Mouse (Mus musculus) lung, postnatal 36 days (tissue): ENCODE measurements around the gene Zfp507.
A peak's percentile ranks its signal among the peaks of the same experiment; 100 is the strongest.

Experiments used
- DNase-seq: peaks from one replicate; pipeline ENCODE4 v3.0.0; 2022; ENCODE audit warnings: mixed read lengths

Gene Zfp507

DNA sequence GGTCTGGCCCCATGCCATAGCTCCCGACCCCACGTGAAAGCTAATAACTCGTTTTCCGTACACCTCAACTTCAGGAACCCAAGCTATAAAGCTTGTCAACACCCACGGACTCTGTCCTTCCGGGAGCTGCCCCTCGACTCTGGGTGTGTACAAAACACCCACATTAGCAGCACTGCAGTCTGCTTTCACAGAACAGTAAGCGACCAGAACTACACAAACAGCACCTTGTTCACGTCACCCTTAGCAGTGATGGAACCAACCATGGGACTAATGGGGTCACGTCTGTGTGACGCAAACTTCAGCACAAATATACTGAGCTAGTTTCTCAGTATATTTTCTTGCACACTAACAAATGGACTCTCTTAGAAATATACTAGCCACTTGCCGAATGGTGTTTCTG is 28.7 kb downstream of the Zfp507 start:
- no peak for DNase-seq

DNA sequence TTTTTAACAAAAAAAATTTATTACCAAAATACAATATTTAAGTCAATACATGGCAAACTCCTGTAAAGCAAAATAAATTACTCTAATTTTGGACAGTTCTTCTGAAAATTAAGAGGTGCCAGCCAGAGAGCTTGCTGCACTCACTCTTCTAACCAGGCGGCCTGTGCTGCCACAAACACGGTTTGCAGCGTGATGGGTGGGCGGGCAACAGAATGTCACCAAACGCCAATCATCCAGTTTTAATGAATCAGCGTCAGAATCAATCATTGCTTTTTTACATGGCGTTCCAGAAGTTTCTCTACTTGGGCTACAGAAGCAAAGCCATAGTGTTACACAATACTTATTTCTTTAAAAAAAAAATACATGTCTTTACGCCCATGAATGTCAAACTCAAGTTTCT is 30.5 kb downstream of the Zfp507 start:
- no peak for DNase-seq

DNA sequence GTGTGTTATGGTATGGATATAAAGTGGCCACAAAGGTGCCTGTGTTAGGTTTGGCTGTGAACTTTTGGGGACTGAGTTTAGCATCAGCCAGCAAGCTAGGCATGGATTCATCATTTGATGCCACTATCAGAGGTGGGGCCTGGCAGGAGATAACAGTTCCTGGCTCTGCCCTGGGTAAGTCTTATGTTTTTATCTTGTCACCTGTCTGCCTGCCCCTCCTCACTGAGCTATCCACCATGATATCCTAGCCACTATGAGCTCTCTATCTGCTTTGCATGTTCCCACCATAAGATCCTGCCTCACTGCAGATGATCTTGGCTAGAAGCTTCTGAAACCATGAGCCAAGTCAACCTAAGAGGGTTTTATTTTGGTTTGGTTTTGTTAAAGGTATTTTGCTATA is 31.7 kb downstream of the Zfp507 start:
- DNase-seq: no peak

DNA sequence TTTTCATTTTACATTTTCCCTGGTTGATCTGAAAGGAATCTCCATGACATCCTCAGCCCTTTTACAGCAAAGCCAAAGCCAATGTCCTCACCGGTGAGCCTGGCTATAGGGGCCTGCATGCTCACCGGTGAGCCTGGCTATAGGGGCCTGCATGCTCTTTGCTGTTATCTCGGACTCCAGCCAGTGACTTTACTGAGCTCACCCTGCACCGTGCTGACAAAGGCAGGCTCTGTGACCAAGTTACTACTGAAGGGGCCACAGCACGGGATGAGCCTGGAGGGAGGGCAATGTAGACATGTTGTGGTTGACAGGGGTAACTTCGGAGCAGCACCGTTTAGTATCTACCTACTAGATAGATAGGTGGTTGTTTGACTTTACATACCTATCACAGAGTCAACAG is 32.7 kb downstream of the Zfp507 start:
- DNase-seq: no peak

DNA sequence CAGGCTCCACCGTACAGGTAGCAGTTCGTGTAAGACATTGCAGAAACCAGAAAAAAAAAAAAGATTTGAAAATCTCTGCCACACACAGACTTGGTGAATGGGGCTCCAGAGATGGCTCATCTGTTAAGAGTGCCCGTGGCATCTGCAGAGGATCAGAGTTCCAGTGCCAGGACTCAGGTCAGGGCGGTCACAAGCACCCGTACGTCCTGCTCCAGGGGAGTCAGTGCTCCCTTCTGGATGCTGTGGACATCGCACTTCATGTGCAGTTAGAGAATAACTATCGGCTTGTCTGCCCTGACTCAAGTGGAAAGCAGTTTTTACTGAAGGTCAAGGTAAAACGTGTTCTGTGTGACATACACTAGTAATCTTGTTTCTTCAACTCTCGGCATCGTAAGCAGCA is 38.3 kb downstream of the Zfp507 start:
- no peak for DNase-seq

DNA sequence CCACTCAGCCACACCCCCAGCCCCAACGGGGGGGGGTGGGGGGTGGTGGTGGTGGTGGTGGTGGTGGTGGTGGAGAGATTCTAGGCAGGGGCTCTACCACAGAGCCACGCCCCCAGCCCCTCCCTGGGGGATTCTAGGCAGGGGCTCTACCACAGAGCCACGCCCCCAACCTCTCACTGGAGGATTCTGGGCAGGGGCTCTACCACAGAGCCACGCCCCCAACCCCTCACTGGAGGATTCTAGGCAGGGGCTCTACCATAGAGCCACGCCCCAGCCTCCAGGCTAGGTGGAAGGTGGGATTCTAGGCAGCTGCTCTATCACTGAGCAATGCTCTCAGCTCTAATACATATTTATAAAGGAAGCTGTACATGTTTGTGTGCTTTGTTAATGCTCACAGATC is 41.0 kb downstream of the Zfp507 start:
- no peak for DNase-seq

DNA sequence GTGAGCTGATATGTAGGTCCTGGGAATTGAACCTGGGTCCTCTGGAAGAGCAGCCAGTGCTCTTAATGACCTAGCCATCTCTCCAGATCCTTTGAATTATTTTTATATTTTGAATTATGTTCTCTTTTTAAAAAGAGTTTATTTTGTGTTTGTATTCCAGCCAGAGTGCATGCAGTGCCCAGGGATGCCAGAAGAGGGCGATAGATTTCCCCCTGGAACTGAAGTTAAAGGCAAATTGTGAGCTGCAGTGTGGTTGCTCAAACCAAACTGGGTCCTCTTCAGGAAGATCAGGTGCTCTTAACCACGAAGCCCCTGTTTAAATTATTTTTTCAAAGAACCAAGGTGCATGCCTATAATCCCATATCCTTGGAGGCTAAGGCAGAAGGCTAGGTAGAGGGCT is 43.2 kb downstream of the Zfp507 start:
- DNase-seq: no peak

DNA sequence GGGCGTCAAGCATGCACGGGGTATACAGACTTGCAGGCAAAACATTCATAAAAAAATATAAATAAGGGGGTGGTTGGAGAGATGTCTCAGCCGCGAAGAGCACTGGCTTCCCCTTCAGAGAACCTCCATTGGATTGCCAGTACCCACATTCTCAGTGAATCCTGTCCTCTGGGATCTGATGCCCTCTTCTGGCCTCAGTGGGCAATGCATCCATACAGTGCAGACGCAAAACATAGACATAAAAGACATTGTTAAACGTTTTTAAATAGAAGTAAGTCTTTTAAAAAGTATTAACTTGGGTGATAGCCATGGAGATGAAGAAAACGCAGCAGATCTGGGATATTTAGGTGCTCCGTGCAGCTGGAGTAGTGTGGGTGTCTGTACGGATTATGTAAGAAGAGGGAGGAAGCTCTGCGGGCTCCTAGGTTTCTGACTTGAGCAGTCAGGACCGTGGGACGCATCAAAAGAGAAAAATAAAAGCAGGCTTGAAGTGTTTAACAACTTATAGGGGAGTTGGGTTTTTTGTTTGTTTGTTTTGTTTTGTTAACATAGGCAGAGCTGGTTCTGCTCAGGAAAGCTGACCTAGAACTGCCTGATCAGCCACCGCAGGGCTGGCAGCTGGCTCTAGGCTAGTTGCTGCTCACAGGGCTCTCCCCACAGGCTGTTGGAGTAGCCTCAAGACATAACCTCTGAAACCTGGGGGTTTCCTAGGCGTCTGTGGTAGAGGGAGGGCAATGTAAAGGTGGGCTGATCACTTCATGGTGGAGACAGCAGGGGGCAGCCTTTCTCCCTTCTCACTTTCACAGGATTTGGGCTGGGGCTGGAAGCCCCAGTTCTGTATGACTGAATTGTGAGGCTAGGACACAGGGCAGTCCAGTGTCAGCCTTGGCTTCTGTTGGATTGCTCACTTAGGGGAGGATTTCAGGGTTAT is 46.0 kb downstream of the Zfp507 start:
- DNase-seq: peak; percentile 28

DNA sequence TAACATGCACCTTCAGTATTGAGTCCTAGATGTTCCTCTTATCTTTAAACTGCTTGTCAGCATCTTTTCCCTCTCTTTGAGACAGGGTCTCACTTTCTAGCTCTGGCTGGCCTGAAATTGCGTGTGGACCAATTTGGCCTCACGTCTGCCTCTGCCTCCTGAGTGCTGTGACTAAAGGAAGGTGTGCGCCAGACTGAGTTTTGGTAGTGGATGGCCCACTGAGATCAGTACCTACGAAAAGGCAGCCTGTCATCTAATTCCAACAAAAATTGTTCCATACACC is 48.0 kb downstream of the Zfp507 start:
- no peak for DNase-seq

DNA sequence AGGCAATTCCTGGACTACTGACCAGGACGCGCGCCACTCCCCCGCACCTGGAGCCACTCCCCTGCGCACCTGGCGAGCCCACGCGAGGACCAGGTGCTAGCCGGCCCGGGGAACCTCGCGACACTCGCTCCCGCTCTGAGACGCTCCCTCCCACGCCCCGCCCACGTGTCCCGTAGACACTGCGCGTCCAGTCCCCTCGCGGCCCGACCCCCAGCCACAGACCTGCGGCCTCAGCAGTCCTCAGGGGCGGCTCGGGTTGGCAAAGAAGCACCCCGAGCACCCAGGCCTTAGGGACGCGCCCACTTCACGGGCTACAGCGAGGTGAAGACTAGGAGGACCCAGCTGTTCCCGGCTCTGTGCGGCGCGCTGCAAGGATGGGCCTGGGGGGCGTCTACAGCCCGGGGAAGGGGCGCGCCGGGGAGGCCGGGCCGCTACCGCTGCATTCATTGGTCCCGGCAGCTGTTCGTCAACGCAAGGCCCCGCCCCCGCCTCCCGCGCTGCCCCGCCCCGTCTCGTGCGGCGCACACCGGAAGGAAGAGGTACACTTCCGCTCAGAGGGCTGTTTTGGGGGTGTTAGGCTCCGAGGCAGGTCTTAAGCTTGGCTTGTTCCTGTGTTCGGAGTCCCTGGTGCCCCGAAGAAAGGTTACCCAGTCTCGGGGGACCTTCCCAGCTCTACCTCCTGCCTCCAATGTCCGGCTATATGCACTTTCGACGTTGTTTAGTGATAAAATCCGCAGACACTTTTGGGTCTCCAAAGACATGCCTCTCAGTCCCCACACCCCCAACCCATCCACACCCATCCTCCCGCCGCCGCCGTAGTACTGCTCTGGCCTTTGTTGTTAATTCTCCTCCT is 48.5 kb downstream of the Zfp507 start, which contains the start of gene Dpy19l3:
Dpy19l3 (minus strand) TSS at position 422 of the 853 bp plus-strand sequence.
- peak; percentile 86 for DNase-seq

DNA sequence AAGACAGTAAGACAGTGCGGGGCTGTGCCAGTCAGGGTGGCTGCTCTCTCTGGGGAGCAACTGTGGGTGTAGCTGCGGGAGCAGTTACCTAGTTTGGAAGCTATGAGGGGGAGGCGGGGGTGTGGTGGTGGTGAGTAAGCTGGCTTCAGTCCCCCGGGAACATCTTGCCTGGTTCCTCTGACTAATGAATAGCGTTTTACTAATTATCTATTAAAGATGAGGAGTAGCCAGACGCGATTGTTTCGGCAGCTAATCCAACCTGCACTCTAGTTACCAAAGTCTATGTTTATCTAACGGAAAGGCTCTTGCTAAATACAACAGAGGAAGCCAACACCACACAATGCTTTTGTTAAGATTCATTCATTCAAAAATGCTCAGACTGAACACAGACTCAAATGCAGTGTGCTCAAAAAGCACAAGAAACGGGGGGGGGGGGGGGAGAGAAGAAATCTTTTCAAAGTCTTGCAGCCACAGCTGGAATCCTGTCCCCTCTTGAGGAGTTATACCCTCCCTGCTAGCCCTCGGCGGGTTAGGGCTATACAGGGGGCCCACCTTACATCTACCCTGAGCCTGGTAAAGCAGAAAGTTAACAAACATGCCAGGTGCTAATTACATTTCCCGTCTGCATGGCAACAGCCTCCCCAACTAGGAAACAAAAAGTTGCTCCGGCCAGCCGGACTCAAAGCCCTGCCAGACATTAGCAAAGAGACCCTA is 49.3 kb downstream of the Zfp507 start:
- DNase-seq: peak; percentile 7

DNA sequence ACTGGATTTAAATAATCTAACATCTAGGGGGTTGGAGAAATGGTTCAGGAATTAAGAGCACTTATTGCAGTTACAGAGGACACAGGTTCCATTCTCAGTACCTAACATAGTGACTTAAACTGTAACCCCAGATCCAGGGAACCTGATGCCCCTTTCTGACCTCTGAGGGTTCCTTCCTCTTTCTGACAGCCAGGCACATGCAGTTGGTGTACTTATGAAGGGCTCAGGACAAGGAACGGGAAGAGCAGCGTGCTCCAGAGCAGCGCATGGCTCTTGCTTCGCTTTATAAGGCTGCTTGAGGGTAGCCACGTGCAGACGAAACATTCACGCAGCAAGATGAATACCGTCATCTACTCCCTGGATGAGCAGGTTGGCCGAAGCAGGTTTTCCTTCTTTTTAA is 51.9 kb downstream of the Zfp507 start:
- no peak for DNase-seq

DNA sequence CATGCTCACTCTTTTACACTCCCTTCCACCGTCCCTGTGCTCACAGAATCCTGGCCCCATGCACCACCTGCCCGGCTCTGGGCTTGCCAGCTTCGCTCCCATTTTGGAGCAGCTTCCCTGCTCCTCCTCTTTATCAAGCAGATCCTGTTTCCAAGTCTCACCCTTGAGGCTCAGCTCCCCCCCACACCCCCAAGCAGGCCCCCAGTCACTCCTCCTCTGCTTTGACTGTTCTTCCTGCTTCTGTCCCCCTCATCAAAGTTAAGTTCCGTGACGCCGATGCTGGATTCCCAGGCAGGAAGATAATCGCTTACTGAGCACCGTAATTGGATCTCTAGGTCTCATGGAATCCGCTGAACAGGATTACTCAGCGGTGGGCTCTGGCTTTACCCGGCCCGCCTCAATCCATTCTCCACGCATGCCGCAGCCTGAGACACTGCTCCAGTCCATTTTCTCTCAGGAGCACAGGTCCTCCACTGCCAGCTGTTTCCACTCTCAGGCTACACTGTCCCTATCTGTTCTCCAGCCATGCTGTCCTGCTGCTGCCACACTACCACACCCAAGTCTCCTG is 55.3 kb downstream of the Zfp507 start:
- no peak for DNase-seq

DNA sequence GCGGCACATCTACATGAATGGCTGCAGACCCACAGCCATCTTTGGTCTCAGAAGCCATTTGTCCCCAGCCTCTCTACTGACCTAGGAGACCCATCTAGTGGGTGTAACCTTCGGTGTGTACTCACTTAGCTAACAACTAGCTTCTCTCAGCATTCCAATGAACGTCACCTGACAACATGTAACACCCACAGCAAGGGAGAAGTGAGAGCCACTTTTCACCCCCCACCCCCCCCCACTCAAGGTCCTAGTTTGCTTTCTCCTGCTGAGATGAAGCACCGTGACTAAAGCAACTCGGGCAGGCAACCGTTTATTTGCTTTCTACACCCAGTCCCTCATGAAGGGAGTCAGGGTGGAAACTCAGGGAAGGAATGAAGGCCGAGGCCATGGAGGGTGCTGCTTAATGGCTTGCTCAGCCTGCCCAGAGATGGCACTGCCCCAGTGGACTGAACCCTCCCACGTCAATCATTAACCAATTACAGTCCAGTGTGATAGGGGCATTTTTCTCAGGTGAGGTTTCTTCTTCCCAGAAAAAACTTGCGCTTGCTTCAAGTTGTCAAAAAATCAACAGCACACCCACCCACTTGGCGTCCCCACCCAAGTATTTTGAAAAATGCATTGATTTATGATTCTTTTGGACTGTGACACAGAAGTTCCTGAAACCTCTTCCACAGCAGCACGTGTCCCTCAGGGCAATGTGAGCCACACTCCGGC is 56.0 kb downstream of the Zfp507 start:
- no peak for DNase-seq

DNA sequence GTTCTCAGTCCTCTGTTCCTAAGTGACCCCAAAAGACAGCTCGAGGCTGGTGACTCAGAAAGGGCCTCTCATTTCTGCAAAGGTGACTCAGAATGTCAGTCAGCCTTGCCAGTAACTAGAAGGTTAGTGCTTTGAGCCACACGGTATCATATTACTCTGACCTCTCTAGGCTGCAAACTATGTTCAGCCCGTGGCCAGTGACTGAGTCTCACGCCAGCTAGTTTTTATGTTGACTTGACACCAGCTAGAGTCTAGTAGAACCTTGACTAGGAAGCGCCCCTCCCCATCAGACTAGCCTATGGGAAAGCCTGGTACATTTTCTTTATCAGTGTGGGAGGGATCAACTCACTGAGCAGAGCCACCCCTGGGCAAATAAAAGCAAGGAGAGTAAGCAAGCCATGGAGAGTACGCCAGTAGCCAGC is 57.5 kb downstream of the Zfp507 start:
- no peak for DNase-seq

DNA sequence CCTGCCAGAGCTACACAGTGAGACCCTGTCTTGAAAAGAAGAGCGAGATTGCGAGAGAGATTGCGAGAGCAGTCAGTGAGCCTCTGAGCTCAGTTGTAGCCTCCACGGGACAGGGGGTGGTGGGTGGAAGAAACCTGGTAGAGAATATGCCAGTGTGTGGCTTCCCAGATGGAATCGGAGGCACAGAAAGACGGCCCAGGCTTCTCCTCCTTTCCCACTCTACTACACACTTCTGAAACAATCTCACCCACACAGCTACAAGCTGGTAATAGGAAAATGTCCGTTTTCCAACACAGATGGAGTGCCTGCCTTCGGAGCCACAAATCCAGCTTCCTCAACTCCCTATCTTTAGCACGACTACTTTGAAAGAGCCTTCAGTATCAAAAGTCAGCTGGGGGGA is 58.0 kb downstream of the Zfp507 start:
- DNase-seq: no peak

DNA sequence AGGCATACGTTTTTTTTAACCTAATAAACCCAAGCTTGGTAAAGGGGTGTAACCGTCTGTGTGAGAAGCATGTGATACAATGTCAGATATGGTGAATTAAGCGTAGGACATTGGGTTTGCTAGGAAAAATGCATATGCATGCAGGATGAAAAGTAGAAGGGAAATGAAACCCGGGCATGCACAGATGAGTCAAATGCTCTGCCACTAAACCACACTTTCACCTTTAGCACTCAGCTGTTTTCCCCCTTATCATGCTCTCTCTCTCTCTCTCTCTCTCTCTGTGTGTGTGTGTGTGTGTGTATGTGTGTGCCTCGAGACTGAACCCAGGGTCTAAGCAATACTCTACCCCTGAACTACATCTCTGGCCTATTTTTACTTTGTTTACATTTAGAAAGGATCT is 60.5 kb downstream of the Zfp507 start:
- no peak for DNase-seq

DNA sequence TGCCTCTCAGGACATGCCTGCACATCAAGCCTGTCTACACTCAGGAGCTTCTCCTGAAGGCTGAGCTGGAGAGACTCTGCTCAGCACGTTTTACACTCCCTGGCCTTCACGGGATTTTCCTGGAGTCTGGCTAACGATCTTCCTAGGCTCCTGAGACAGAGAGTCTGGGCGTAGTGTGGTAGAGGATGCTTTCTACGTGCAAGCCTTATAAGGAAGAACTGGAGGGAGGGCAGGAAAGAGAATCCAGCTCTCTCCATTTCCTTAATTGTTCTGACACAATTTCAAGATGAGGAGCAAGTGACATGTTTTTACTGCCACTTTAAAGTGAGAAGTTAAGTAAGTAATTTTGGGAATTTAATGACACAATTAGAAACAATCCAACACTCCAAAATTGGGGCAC is 60.9 kb downstream of the Zfp507 start:
- DNase-seq: no peak

DNA sequence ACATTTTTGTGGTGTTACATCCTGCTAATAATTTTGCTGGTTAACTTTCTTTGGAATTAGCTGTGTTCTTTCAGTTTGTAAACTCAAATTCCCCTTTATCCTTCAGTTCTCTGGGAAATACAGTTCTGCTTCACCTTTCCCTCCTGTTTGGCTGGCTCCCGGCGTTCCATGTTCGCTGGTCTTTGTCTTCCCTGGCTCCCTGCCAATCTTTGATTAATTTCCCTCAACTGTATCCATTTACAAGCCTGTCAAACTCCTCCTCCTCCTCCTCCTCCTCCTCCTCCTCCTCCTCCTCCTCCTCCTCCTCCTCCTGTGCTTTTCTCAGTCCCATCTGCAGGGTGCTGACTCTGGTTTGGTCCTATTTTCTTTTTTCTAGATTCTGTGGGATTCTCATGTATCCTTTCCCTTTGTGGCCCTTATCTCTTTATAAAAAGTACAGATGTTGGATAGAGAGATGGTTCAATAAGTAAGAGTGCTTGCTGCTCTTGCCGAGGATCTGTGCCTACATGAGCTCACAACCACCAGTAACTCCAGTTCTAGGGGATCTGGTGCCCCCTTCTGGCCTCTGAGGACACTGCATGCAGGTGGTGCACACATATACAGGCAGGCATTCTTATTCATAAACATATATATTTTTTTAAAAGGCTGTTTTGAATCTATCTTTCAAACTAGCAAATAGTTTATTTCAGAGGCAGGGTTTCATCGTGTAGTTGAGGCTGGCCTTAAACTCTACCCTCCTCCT is 62.1 kb downstream of the Zfp507 start:
- DNase-seq: peak; percentile 76

DNA sequence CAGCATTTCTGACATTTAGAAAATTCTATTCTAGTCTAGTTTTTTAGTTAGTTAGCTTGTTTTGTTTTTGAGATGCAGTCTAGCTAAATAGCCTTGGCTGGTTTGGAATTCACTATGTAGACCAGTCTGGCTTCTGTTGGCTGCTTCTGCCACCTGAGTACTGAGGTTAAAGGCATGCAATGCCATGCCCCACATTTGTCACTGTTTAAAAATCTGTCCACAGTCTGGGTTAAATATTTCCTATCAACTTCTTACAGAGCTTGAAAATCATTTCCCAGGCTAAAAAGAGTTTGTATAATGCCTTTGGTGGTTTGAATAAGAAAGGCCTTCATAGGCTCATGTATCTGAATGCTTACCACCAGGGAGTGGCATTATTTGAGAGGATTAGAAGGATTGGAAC is 63.9 kb downstream of the Zfp507 start:
- no peak for DNase-seq

DNA sequence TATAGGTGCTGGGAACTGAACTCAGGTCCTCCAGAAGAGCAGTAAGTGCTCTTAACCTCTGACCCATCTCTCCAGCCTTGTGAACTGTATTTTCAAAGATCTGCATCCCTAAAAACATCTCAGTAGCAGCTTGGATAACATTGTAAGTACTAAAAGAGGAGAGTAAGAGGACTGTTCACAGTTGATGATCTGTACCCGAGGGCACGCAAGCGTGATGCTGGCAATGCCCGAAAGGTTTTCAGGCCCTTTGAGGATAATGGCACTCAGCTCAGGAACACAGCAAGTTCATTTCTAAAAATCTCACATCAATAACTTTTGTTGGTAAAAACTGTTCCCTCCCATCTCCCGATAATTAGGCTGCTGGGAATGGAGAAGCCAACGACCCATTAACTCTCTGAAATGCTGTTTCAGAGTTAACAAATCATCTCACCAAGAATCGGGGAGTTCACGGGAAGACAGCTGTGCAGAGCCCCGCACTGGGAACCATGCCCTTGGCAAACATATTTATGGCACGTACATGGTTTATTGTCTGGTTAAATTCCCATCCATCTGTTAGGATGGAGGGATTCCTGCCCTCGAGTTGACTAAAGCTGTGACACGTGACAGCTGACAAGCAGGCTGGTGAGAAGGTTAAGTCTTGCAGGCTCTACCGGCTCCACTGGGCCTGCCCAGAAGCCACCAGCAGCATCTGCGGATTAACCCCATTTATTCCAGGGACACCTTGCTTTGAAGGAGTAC is 69.3 kb downstream of the Zfp507 start:
- no peak for DNase-seq
